Mouse (Mus musculus): ENCODE measurements around the gene Csf1. TPM values are rescaled to one million over a fixed set of nuclear protein-coding genes. Genes with fewer than 3 reads are reported as not detected.

The Csf1 gene
- polyA plus RNA-seq, 1 experiment = not detected

DNA sequence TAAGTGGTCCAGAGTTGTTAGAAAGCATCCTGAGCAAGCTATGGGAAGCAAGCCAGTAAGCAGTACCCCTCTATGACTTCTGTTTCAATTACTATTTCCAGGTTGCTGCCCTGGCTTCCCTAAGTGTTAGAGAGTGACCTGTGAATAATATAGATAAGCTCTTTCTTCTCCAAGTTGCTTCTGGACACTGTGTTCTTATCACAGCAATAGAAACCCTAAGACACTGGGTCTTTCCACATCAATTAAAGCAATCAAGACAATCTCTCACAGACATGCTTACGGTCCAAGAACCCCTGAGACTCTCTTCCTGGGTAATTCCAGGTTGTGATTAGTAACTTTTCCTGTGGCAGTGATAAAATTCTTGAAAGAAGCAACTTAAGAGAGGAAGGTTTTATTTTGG is 26.1 kb upstream of the Csf1 start:
- H3K4me1 ChIP-seq (ENCODE audit: control insufficient read depth, insufficient read depth, low read length) = peaks cover 6% of the 10 kb centered on the region; the same call in 1 of the 2 replicates
- no peak overlapping the region for H3K27ac ChIP-seq (ENCODE audit: insufficient read depth, low read depth, low read length)
- TF ChIP-seq POLR2A (IDR thresholded peaks at IDR 0.05; ENCODE audit: insufficient read depth, low read depth, low read length) = no peak
- no peak for TF ChIP-seq CTCF (IDR thresholded peaks at IDR 0.05; ENCODE audit: insufficient read depth, low read depth, low read length)
- 92% methylated on average over 1 of the region's 1 CpGs for WGBS
- H3K4me3 ChIP-seq (ENCODE audit: insufficient read depth, low read depth, low read length) = no peak overlapping the region

DNA sequence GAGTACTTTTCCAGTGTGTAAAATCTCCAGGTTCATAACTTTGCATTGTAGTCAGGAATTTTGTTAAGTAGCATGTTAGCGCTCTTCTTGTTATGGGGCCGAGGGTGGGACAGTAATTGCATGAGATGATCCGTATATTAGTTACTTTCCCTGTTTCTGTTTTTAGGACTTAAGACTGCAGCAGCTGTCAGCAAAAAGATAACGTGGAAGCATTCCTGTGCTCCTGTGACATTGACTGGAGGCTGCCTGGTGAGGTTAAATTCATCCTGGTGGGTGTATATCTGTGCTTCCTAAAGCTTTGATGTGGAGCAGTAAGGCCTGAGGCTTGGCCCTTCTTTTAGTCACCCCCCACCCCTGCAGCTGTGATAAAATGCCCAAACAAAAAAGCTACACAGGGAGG is 25.3 kb upstream of the Csf1 start:
- 0 out of 2 replicates have a peak, but pooled peaks cover 4% of the 10 kb centered on the region for H3K4me1 ChIP-seq (ENCODE audit: control insufficient read depth, insufficient read depth, low read length)
- no peak overlapping the region for H3K4me3 ChIP-seq (ENCODE audit: insufficient read depth, low read depth, low read length)
- 74% methylated on average over 4 of the region's 4 CpGs for WGBS
- TF ChIP-seq POLR2A (IDR thresholded peaks at IDR 0.05; ENCODE audit: insufficient read depth, low read depth, low read length) (no peak), CTCF (IDR thresholded peaks at IDR 0.05; ENCODE audit: insufficient read depth, low read depth, low read length) (no peak)
- H3K27ac ChIP-seq (ENCODE audit: insufficient read depth, low read depth, low read length) = no peak overlapping the region

DNA sequence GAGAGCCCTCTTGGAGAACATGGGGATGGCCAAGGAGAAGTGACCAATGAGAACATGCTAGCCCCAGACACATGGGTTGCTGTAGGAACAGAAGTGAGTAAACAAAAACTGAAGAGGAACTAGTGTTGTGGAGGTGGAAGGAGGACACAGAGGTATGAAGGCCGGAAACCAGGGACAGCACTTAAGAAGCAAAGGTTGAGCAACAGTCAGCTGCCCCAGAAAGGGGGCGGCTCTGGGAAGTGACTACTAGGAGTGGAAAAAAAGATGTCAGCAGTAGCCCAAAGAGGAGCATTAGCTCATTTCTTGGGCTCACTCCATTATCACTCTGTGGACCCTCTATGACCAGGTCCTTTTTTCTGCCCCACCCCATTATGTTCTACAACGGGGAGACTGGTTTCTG is 23.0 kb upstream of the Csf1 start:
- 95% methylated on average over 3 of the region's 3 CpGs for WGBS
- TF ChIP-seq POLR2A (IDR thresholded peaks at IDR 0.05; ENCODE audit: insufficient read depth, low read depth, low read length) = no peak
- TF ChIP-seq CTCF (IDR thresholded peaks at IDR 0.05; ENCODE audit: insufficient read depth, low read depth, low read length) = no peak

DNA sequence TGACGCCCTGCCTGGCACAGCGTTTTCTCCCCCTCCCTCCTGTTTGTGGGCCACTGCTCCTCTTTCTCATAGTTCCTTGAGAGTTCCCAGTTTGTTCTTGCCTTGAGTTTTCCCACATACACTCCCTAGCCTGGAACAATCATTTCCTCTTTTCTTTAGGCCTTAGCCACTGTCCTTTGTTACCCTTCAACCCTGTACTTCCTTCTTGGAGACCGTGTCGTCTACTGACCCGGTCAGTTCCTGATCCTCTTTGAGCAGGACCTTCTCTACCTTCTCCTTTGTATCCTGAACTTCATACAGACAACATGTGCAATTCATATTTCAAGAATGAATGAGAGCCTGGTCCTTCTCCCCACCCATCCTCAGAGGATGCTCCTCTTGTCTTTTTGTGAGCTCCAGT is 21.0 kb upstream of the Csf1 start:
- 90% methylated on average over 5 of the region's 5 CpGs for WGBS
- Histone ChIP-seq H3K4me3 (ENCODE audit: insufficient read depth, low read depth, low read length) (no peak overlapping the region), H3K27ac (ENCODE audit: insufficient read depth, low read depth, low read length) (no peak overlapping the region), H3K4me1 (ENCODE audit: control insufficient read depth, insufficient read depth, low read length) (no peaks in the 10 kb centered on the region)
- TF ChIP-seq CTCF (IDR thresholded peaks at IDR 0.05; ENCODE audit: insufficient read depth, low read depth, low read length) (no peak), POLR2A (IDR thresholded peaks at IDR 0.05; ENCODE audit: insufficient read depth, low read depth, low read length) (no peak)

More for the DNA sequence above, 23.0 kb upstream of the Csf1 start:
- no peak overlapping the region for H3K27ac ChIP-seq (ENCODE audit: insufficient read depth, low read depth, low read length)
- 0 out of 2 replicates have a peak, but pooled peaks cover 4% of the 10 kb centered on the region for H3K4me1 ChIP-seq (ENCODE audit: control insufficient read depth, insufficient read depth, low read length)
- H3K4me3 ChIP-seq (ENCODE audit: insufficient read depth, low read depth, low read length) = no peak overlapping the region

DNA sequence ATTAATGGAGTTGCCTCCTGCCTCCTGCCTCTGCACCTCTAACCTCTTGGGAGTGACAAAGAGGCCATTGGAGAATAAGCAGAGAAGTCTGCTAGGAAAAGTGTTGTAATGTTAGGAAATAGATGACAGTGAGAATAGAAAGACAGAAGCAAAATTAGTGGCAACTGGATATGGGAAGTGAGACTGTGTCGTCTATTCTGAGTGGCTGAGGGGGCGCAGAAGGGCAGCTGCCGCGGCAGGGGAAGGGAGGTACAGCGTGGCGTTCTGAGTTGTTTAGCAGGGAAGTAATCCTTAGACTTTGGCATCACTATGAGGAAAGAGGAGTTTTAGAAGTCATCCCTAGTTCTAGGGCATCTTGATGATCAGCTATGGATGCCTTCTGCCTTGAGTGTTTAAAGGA is 17.7 kb upstream of the Csf1 start:
- Histone ChIP-seq H3K4me1 (ENCODE audit: control insufficient read depth, insufficient read depth, low read length) (no peaks in the 10 kb centered on the region), H3K27ac (ENCODE audit: insufficient read depth, low read depth, low read length) (no peak overlapping the region), H3K4me3 (ENCODE audit: insufficient read depth, low read depth, low read length) (no peak overlapping the region)
- WGBS = 89% methylated on average over 6 of the region's 6 CpGs
- TF ChIP-seq CTCF (IDR thresholded peaks at IDR 0.05; ENCODE audit: insufficient read depth, low read depth, low read length) (no peak), POLR2A (IDR thresholded peaks at IDR 0.05; ENCODE audit: insufficient read depth, low read depth, low read length) (no peak)

DNA sequence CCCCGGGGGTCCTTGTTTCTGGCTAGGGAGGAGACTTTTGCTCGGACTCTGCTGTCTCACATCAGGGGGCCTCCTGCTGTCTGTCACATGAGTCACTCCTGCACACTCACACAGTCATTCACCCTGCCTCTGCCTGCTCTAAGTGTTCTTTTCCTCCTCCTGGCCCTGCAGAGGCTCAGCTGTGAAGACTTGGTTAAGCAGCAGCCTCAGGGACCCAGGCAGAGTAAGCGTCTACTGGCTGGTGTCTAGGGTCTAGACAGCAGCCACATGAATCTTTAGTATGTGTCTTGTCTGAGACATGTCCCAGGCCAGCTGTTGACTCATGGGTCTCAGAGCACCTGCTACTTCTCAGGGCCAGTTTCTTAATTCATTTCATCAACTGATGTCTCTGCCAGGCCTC is 16.0 kb upstream of the Csf1 start:
- Histone ChIP-seq H3K4me3 (ENCODE audit: insufficient read depth, low read depth, low read length) (no peak overlapping the region), H3K27ac (ENCODE audit: insufficient read depth, low read depth, low read length) (no peak overlapping the region), H3K4me1 (ENCODE audit: control insufficient read depth, insufficient read depth, low read length) (no peaks in the 10 kb centered on the region)
- WGBS = 47% methylated on average over 3 of the region's 3 CpGs
- no peak for TF ChIP-seq POLR2A (IDR thresholded peaks at IDR 0.05; ENCODE audit: insufficient read depth, low read depth, low read length)
- TF ChIP-seq CTCF (IDR thresholded peaks at IDR 0.05; ENCODE audit: insufficient read depth, low read depth, low read length) = no peak

DNA sequence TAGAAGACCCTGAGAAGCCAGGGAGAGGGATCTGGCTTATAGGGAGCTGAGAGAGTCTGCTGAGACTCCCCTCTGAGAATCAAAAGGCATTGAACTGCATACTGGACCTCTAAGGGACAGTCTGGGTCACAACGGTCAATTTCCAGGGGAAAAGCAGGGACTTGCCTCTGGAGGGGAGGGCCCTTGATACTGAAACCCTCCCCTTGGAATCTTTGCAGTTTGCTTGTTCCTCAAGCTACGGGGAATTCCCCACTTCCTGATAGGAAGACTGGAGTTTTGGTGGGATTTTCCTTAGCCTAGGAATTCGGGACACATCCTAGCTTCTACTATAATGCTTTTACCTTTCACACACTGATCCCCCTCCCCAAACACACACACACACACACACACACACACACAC is 15.5 kb upstream of the Csf1 start:
- WGBS = 73% methylated on average over 3 of the region's 3 CpGs
- Histone ChIP-seq H3K4me3 (ENCODE audit: insufficient read depth, low read depth, low read length) (no peak overlapping the region), H3K27ac (ENCODE audit: insufficient read depth, low read depth, low read length) (no peak overlapping the region), H3K4me1 (ENCODE audit: control insufficient read depth, insufficient read depth, low read length) (no peaks in the 10 kb centered on the region)
- TF ChIP-seq CTCF (IDR thresholded peaks at IDR 0.05; ENCODE audit: insufficient read depth, low read depth, low read length) (no peak), POLR2A (IDR thresholded peaks at IDR 0.05; ENCODE audit: insufficient read depth, low read depth, low read length) (no peak)

DNA sequence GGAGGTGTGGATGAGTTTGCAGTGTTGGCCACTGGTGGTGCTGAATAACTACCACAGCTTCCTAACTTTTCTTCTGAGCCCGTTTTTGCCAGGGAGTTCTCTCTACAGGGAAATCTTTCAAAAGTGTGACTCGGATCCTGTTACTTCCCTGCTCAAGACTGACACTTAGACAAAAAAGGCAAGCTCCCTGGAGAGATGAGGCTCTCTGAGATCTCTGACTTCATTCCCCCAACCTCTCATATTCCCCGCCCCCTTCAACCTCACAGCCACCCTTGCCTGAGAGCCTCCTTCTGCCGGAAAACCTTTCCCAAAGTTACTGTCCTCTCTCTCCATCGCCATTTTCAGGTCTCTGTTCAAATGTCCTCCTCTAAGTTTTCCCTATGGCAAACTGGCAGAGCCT is 14.8 kb upstream of the Csf1 start:
- Histone ChIP-seq H3K27ac (ENCODE audit: insufficient read depth, low read depth, low read length) (no peak overlapping the region), H3K4me3 (ENCODE audit: insufficient read depth, low read depth, low read length) (no peak overlapping the region), H3K4me1 (ENCODE audit: control insufficient read depth, insufficient read depth, low read length) (no peaks in the 10 kb centered on the region)
- TF ChIP-seq CTCF (IDR thresholded peaks at IDR 0.05; ENCODE audit: insufficient read depth, low read depth, low read length) (no peak), POLR2A (IDR thresholded peaks at IDR 0.05; ENCODE audit: insufficient read depth, low read depth, low read length) (no peak)
- WGBS = 69% methylated on average over 5 of the region's 5 CpGs

DNA sequence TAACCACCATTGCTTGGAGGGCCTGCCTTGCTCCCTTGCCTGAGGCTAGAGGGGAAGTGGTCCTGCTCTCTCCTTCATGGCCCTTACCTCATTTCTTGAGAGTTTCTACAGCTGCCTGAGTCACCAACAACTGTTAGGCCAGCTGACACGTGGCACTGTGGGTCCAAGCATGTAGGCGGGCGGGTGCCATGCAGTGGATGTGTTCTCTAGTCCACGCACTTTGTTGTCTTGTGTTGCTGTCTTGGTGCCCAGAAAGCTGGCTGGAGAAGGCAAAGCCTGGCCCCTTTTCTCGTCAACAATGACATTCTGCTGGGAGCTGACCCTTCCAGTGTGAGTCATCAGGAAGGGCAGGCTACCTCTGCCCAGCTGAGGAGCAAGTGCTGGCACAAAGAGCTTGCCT is 12.6 kb upstream of the Csf1 start:
- no peak for TF ChIP-seq POLR2A (IDR thresholded peaks at IDR 0.05; ENCODE audit: insufficient read depth, low read depth, low read length)
- TF ChIP-seq CTCF (IDR thresholded peaks at IDR 0.05; ENCODE audit: insufficient read depth, low read depth, low read length) = no peak
- Histone ChIP-seq H3K27ac (ENCODE audit: insufficient read depth, low read depth, low read length) (no peak overlapping the region), H3K4me3 (ENCODE audit: insufficient read depth, low read depth, low read length) (no peak overlapping the region), H3K4me1 (ENCODE audit: control insufficient read depth, insufficient read depth, low read length) (no peaks in the 10 kb centered on the region)
- 79% methylated on average over 5 of the region's 5 CpGs for WGBS

DNA sequence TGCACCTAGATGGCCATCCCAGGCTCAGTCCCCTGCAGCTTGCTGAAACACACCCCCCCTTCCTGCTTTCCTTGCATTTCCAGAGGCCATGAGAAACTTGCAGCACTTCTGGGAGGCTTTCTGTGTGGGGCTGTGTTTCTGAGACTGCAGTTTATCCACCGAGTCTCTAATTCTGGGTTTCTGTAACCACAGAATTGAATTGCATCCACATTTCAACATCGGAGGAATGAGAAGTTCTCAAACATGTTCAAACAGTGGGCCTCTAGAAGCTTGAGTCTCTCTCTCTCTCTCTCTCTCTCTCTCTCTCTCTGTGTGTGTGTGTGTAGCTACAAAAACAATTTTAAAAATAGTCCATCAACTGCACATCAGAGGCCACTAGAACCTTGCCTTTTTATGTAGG is 9.4 kb upstream of the Csf1 start:
- TF ChIP-seq POLR2A (IDR thresholded peaks at IDR 0.05; ENCODE audit: insufficient read depth, low read depth, low read length) (no peak), CTCF (IDR thresholded peaks at IDR 0.05; ENCODE audit: insufficient read depth, low read depth, low read length) (no peak)
- H3K4me1 ChIP-seq (ENCODE audit: control insufficient read depth, insufficient read depth, low read length) = no peaks in the 10 kb centered on the region
- WGBS = 60% methylated on average over 2 of the region's 2 CpGs
- H3K27ac ChIP-seq (ENCODE audit: insufficient read depth, low read depth, low read length) = no peak overlapping the region
- H3K4me3 ChIP-seq (ENCODE audit: insufficient read depth, low read depth, low read length) = no peak overlapping the region

All from olfactory bulb, adult 2 months (tissue).